ENCODE assay signal across 25 mouse cellular contexts in genomic region chr14:72689525-72689924, GRCm38 (mm10). TPM values are rescaled to one million over a fixed set of nuclear protein-coding genes. Genes with fewer than 3 reads are reported as not detected.
DNase-seq lines count a peak whose midpoint lies in the region; ATAC-seq lines count a peak whose summit lies in the region.
"Had no signal": no experiment of that assay in that cellular context is flagged by ENCODE, and none has a peak within 500 bp of the region (broad histone marks: within the 10 kb centered on the region; RNA-seq: fewer than 3 reads in every experiment).

No protein-coding gene starts in this region.

- H3K27me3 ChIP-seq in splenic B cell, adult 2 months (ENCODE audit: control insufficient read depth, insufficient read depth, low read length, poor library complexity, severe bottlenecking), result no peaks in the 10 kb centered on the region
- no peaks in the 10 kb centered on the region for H3K27me3 ChIP-seq in midbrain, embryonic 11.5 days (ENCODE audit: control insufficient read depth, insufficient read depth, low read length)
- H3K27me3 ChIP-seq: forebrain, embryonic 13.5 days; heart, embryonic 13.5 days; Patski had no signal

- H3K9ac ChIP-seq in midbrain, embryonic 11.5 days (ENCODE audit: low read length), result no peak overlapping the region
- H3K9ac ChIP-seq: forebrain, embryonic 13.5 days; heart, embryonic 13.5 days; hindbrain, embryonic 14.5 days had no signal

- no peak for ATAC-seq in midbrain, embryonic 11.5 days (ENCODE audit: low FRiP score)
- ATAC-seq: forebrain, embryonic 13.5 days; forebrain, embryonic 16.5 days; hindbrain, postnatal 0 days; inflammation-experienced regulatory T-cells, adult 6 months; Patski had no signal

- H3K27ac ChIP-seq in macrophage, result peak overlapping the region; percentile 12; the same call in 1 of the 2 replicates
- no peak overlapping the region for H3K27ac ChIP-seq in midbrain, embryonic 11.5 days (ENCODE audit: low read depth, low read length)
- H3K27ac ChIP-seq: forebrain, embryonic 10.5 days; forebrain, embryonic 13.5 days; heart, embryonic 13.5 days; hindbrain, embryonic 14.5 days; hindbrain, postnatal 0 days had no signal

- no peak overlapping the region for H3K4me3 ChIP-seq in macrophage (ENCODE audit: inconsistent target)
- H3K4me3 ChIP-seq in midbrain, embryonic 11.5 days (ENCODE audit: low read depth, low read length), result no peak overlapping the region
- H3K4me3 ChIP-seq: forebrain, embryonic 10.5 days; forebrain, embryonic 13.5 days; heart, embryonic 13.5 days had no signal

- no peaks in the 10 kb centered on the region for H3K9me3 ChIP-seq in midbrain, embryonic 11.5 days (ENCODE audit: control insufficient read depth, low read length)
- H3K9me3 ChIP-seq: forebrain, embryonic 10.5 days; forebrain, embryonic 13.5 days had no signal

- peaks cover 97% of the 10 kb centered on the region for H3K79me2 ChIP-seq in macrophage (ENCODE audit: inconsistent target)

- no peaks in the 10 kb centered on the region for H3K4me1 ChIP-seq in midbrain, embryonic 11.5 days (ENCODE audit: control insufficient read depth, insufficient read depth, low read length)
- H3K4me1 ChIP-seq: forebrain, embryonic 10.5 days; forebrain, embryonic 13.5 days; heart, embryonic 13.5 days had no signal

- DNase-seq in A20 (ENCODE audit: low read depth, low spot score), result peak; percentile 60
- peak; percentile 8 for DNase-seq in Muller cell, postnatal 12 days (ENCODE audit: inconsistent ontology term)
- DNase-seq in splenic B cell, adult 2 months (ENCODE audit: low read depth, low spot score), result peak; percentile 38
- DNase-seq in cerebellum, postnatal 25 days, result no peak
- DNase-seq in midbrain, embryonic 11.5 days (ENCODE audit: low spot score, missing footprints), result no peak
- no peak for DNase-seq in urinary bladder, postnatal 4 days (ENCODE audit: low spot score in 2 of 2)
- DNase-seq: adrenal gland, adult 2 months; adrenal gland, postnatal 14 days; B cell, adult 2 months; cerebellum, adult 11-12 months; cerebellum, adult 8-10 months; cerebellum, postnatal 10 days; gastrocnemius, postnatal 10 days; heart, adult 18-20 months; heart, postnatal 14 days; heart, postnatal 4 days had no signal

- H3K4me2 ChIP-seq in midbrain, embryonic 11.5 days, result no peak overlapping the region
- H3K4me2 ChIP-seq: forebrain, embryonic 13.5 days; heart, embryonic 13.5 days; hindbrain, embryonic 14.5 days had no signal

- no peaks in the 10 kb centered on the region for H3K36me3 ChIP-seq in macrophage (ENCODE audit: inconsistent target)
- no peaks in the 10 kb centered on the region for H3K36me3 ChIP-seq in splenic B cell, adult 2 months (ENCODE audit: control insufficient read depth, insufficient read depth, low read length, poor library complexity, severe bottlenecking)
- H3K36me3 ChIP-seq in midbrain, embryonic 11.5 days (ENCODE audit: control insufficient read depth, insufficient read depth, low read length), result no peaks in the 10 kb centered on the region
- H3K36me3 ChIP-seq: forebrain, embryonic 10.5 days had no signal

RNA-seq across cellular contexts. Expression of gene Fndc3a, which starts 20.3 kb away (rescaled TPM):
- 1,000 to 10,000 TPM in 1 of 26 experiments, 100 to 1,000 TPM in 25; 214 to 1,172 (median 418) TPM for total RNA-seq in macrophage (2018; cell fraction: chromatin; rRNA removed)
- 100 to 1,000 TPM in 22 of 26 experiments, 10 to 100 TPM in 4; 95.0 to 246 (median 143) TPM for total RNA-seq in macrophage (2018; cell fraction: cytosol; rRNA removed)
- 1,000 to 10,000 TPM in 1 of 26 experiments, 100 to 1,000 TPM in 25; 166 to 1,004 (median 345) TPM for total RNA-seq in macrophage (2018; cell fraction: nucleus; rRNA removed)
- 62.8 to 82.3 TPM (median 74.6 TPM) in 3 replicates for polyA plus RNA-seq in macrophage (2018)
- 38.9 and 41.2 TPM in 2 replicates for polyA plus RNA-seq in midbrain, embryonic 11.5 days (2014; fragmentation: Nextera tagmentation; extraction: Ambion mirVana)

Comparison
In these comparisons a context has a peak if more than half of its experiments do, and no peak if none do; other contexts are left out.
1. DNase-seq: peak in A20 (single experiment), Muller cell, postnatal 12 days (single experiment) and splenic B cell, adult 2 months (single experiment); none in cerebellum, postnatal 25 days (0 of 2), midbrain, embryonic 11.5 days (single experiment) and urinary bladder, postnatal 4 days (0 of 2).